Mouse (Mus musculus) left cerebral cortex, adult 9 months (tissue): ENCODE measurements around the gene Arhgap23.

Source experiments
- DNase-seq, 2 experiments: peaks; one replicate each; pipeline ENCODE4 v3.0.0; 2022; ENCODE audit warnings: low spot score in 2 of 2

The Arhgap23 gene

DNA sequence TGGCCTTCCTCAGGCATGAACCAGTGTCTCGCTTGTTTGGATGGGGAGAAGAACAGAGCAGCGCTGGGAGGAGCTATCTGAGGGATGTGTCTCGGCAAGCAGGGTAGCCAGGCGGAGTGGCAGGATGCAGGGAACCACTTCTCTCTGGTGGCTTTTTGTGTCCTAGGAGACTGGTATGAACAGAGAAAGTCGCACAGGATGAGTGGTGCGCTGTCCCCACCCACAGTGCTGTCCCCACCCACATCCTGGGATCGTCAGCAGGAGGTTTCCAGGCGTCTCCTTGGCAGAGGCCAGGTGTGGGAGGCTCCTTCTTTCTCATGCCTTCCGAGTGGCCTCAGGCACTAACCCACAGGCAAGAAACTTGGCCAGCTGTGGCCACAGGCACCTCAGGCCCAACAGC is 87.0 kb downstream of the Arhgap23 start:
- peak in 1 of 2 experiments; percentile 52 for DNase-seq

GRCm38 (mm10) chr11:97502846-97503245 is 87.5 kb downstream of the Arhgap23 start:
- no peak for DNase-seq

- DNase-seq = no peak
Observed at GRCm38 (mm10) chr11:97505784-97506183, 90.5 kb downstream of the Arhgap23 start.

DNA sequence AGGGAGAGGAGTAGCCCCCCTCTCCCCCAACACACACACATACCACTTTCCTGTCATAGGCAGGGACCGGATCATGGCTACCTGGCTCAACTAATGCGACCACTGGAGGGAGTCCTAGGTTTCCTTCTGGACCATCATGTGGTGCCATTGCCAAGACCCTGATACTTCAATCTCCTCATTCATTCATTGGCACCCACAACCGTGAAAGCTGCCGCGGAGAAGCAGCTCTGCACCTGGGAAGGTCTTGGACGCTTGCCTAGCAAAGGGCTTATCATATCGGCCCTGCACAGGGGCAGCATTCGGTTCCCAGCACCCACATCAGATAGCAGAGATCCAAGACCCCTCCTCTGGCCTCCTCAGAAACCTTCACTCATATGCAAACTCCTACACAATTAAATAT is 91.0 kb downstream of the Arhgap23 start:
- no peak for DNase-seq

GRCm38 (mm10) chr11:97508198-97508597 is 92.9 kb downstream of the Arhgap23 start:
- no peak for DNase-seq

DNA sequence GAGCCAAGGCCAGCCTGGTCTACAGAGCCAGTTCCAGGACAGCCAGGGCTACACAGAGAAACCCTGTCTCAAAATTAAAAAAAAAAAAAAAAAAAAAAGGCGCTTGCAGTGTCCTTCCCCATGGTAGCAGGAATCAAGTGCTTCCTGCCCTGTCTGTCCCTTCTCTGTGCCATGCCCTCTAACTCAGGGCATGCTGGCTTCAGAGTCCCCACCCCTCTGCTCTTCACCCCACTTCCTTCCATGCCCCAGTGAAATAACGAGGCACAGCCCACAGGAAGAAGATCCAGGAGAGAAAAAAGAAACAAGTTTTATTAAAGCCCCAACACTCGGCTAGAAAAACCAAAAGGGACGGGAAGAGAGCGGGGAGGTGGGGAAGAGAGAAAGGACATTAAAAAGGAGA is 93.7 kb downstream of the Arhgap23 start:
- no peak for DNase-seq

GRCm38 (mm10) chr11:97509715-97510485 is 94.6 kb downstream of the Arhgap23 start:
- no peak for DNase-seq

- no peak for DNase-seq
Observed at GRCm38 (mm10) chr11:97510966-97511660, 95.8 kb downstream of the Arhgap23 start.

DNA sequence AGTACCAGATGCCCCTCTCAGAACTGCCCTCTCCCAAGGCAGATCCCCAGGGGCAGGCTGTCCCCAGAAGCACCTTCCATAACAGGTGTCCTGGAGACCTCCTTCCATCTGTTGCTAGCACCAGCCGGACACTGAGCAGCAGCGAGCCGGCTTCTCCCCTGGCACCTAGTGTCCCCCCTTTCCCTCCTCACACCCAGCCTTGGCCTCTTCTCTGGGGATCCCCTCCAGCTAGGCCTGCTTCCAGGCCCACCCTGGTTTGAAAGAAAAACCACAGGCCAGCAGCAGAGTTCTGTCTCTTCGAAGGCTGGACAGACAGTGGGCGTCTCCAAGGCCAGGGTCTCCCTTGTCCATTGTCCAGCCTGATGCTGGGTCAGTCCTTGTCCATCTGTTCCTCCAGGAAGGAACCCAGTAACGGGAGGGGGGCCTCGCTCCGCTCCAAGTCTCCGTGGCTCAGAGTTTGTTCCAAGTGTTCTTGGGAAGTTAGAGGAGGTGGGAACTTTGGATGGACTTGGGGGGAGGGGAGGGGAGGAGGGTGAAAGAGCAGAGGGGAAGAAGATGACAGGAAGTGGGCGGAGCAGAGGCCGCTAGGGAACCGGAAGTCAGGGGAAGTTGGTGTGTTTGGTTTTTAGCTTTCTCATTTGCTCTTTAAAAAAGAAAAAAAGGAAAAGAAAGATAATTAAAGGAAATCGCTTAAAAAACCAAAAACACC is 96.5 kb downstream of the Arhgap23 start:
- DNase-seq = no peak

- DNase-seq = no peak
Observed at GRCm38 (mm10) chr11:97512511-97512910, 97.2 kb downstream of the Arhgap23 start.

DNA sequence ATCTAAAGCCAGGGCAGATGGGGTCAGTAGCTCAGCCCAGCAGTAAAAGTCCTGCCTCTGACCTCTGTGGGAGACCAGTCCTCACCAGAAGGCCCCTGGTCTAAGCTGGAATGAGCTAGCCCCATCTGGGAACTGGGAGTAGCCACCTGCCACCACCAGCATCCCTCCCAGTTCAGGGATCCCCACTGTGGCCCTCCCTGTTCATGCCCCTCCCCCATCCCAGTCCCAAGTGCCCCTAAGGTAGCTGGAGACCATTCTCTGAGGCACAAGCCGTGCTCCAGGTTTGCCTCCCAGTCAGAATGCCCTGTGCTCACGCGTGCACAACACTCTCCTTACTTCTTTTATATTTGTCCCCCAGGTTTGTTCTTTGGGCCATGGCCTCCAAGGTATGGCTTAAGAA is 97.7 kb downstream of the Arhgap23 start:
- no peak for DNase-seq

DNA sequence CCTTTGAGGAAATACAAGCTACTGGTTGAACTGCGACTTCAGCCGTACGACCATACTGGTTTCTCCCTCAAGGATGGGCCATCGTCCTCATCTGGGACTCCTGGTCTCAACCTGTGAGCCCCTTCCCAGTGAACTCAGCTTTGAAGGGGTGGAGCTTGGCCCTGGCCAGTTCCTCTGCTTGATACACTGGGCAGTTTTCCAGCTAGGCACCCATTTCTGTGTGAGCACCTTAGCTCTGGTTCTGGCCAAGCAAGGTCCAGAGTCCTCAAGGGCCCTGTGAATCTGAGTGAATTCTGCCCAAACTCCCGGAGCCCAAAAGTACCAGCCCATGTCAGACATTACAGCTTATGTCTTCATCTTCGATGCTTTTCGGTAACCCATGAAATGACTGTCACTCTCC is 105.2 kb downstream of the Arhgap23 start:
- DNase-seq = no peak

DNA sequence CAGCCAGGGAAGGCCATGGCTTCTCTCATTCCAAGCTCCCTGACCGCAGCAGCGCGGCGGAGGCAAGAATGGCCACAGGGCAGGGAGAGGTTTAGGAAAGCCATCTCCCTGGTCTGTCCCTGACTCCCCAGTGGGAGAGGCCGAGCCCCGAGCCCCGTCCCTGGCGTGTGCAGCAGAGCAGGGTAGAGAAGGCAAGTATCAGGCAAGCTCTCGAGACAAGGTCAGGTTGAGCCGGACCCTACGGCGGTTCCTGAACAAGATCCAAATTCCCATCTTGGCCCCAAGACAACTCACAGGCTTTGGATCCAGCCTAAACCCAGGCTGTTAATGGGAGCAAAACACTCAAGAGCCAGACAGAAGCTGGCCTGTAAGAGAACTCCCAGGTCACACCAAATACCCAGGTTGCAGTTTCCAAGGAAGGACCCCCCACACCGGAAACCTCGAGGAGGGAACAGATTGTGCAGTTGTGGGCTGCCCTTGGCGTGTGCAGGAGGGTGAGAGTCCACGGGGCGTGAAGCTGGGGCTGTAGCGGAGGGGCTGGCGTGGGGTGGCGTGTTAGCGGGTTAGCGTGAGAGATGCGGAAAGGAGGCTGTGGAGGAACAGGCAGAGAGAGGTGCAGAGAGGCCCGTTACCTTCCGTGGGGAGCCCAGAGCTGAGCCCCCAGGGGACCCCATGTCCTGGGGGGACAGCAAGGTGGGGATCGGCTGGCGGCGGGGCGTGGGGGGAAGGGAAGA is 106.6 kb downstream of the Arhgap23 start:
- DNase-seq = no peak

DNA sequence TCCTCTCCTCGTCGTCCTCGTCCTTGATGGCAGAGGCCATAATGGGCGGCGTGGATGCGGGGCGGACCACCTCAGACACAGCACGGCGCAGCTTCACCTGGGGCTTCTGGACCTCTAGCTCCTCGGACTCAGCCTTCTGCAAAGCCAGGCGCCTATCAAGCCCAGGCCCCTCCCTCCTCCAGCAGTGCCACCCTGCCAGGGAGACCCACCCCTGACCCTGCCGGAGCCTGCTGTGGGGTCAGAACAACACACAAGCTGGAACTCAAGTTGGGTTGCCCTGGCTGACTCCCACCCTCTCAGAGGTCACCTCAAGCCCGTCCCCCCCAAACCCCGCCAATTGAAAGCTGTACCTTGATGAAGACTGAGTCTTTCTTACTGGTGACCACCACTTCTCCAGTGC is 107.8 kb downstream of the Arhgap23 start:
- no peak for DNase-seq

- no peak for DNase-seq
Observed at GRCm38 (mm10) chr11:97523827-97524261, 108.5 kb downstream of the Arhgap23 start.

DNA sequence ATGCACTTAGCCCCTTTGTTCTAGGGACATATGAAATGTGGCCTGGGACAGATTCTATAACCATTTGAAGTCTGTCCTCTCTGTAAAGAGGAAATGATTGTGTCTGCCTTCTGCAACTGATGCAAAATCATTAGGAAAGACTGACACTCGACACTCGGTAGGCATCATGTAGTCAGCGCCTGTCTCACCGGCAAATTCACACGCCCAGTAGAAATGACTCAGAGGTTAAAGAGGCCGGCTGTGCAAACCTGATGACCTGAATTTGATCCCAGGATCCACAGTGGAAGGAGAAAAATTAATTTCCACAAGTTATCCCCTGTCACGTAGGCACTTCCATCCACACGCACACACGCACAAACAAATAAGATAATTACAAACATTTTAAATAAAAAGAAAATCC is 109.0 kb downstream of the Arhgap23 start:
- DNase-seq = no peak

DNA sequence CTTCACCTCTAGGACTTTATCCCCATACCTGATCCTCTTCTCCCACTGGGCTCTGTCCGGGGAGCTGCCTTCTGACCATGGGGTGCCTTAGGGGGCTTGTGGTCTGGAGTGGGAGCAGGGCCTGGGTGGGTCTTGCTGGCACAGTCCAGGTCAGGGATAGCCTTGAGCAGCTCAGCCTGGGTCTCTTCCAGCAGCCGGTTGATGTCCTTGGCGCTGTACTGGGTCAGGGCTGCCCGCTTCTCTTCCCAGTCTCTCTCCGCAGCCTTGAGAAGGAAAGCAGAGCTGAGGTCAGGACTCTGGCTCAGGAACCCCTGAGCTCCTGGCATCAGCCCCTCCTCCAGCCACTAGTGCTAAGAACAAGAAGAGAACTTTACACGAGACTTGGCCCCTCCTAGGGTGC is 110.0 kb downstream of the Arhgap23 start:
- DNase-seq = no peak

DNA sequence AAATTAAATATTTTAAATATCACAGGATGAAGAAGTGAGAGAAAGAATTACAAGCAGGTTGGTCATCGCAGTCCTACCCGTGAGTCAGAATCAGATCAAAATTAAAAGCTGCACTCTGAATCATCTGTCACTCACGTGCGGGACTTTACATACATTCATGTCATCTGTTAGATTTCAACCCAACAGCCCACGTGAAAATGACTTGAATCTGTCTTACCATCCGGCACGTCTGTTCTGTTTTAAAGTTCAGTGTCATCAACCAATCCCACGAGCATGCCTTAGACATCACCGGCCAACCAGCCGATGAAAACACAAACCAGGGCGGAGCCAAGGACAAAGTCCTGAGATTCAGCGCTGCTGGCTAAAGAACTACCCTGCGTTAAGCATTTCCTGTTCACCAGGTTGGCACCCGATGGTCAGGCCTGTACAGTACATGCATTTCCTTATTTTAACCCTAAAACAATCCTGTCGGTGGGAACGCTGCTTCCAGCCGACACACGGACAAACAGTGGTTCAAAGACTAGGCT is 113.0 kb downstream of the Arhgap23 start:
- DNase-seq = no peak

GRCm38 (mm10) chr11:97530069-97530468 is 114.7 kb downstream of the Arhgap23 start:
- DNase-seq = no peak

DNA sequence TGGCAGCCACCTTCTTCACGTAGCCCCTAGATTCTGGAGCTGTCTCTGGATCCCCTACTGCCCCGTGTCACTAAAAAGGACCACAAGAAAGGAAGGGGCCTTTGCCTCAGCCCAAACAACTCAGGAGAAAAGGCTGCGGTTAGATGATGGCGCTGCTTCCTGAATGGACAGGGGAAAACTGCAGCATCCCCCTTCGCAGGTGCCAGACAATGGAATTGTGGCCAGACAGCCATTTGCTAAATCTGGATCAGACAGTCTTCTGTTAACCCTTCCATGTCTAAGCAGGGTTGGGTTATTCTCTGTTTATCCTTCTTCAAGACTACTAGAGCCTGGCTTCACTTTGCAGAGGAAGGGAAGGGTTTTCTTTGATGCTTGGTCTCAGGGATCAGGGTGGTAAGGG is 115.6 kb downstream of the Arhgap23 start:
- no peak for DNase-seq

DNA sequence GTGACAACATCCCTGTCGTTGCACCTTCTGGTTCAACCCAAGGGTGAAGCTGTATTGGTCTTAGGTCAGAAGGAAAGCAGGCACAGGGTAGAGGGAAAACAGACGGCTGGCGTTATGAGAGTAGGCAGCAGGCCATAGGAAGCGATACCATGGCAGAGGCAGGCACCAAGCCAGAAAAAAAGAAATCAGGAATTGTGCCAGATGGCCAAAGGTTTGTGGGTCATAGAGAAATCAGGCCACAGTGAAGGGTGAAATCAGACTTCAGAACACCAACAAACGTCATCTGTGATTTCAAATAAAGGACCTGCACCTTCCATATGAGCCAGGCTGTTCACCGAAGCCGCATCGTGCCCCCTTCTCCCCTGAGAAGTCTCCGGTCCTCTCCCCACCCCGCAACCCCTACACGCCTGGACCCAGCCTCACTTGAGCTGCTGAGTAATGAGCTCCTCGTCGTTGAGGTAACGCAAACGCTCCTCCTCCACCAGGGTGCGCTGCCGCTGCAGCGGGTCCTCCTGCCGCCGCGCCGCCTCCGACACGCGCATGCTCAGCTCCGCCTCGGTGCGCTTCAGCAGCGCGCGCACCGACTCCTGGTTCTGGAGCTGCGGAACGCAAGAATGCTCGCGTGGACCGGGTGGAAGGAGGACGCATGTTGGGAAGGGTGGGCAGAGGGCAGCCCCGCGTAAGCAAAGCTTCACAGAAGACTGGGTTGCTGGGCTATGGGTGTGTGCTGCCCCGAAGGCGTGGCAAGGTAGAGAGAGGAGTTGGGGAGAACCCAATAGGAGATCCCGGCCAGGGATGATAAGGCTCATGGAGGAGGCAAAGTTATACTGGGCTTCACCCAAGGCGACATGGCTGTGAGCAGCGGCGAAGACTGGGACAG is 116.3 kb downstream of the Arhgap23 start:
- peak; percentile 49 to 82 for DNase-seq
